Mouse (Mus musculus): ENCODE measurements at regions not wholly inside any gene's neighbourhood (a gene's known extent, or its start where the extent isn't known, plus 50 kb on each side); places are given as distances from the start of the nearest gene placed in this dataset.

- no peak overlapping the region for H3K9ac ChIP-seq (ENCODE audit: low read length)
- H3K4me1 ChIP-seq (ENCODE audit: control insufficient read depth, insufficient read depth, low read length), result no peaks in the 10 kb centered on the region
- no peak overlapping the region for H3K4me2 ChIP-seq (ENCODE audit: low read depth, low read length)
- ATAC-seq (replicated peaks; ENCODE audit: extremely low read depth, insufficient read depth, low FRiP score), result no peak
- no peak overlapping the region for H3K4me3 ChIP-seq (ENCODE audit: low read length)
- no peaks in the 10 kb centered on the region for H3K36me3 ChIP-seq (ENCODE audit: control insufficient read depth, insufficient read depth)
- H3K27ac ChIP-seq (ENCODE audit: low read length), result no peak overlapping the region
- 68% methylated on average over 4 of the region's 4 CpGs for WGBS
- no peaks in the 10 kb centered on the region for H3K27me3 ChIP-seq (ENCODE audit: control insufficient read depth, insufficient read depth, low read length)
- H3K9me3 ChIP-seq (replicated peaks; ENCODE audit: control insufficient read depth, low read length), result no peaks in the 10 kb centered on the region
Measured at GRCm38 (mm10) chr16:69992715-69993114, 129.2 kb upstream of the Speer2 start.

GRCm38 (mm10) chr16:70006863-70007262 is 143.3 kb upstream of the Speer2 start:
- no peak for ATAC-seq (replicated peaks; ENCODE audit: extremely low read depth, insufficient read depth, low FRiP score)
- WGBS, result 76% methylated on average over 2 of the region's 2 CpGs

GRCm38 (mm10) chr16:70016980-70017379 is 153.4 kb upstream of the Speer2 start:
- H3K36me3 ChIP-seq (ENCODE audit: control insufficient read depth, insufficient read depth), result no peaks in the 10 kb centered on the region
- no peak for ATAC-seq (replicated peaks; ENCODE audit: extremely low read depth, insufficient read depth, low FRiP score)
- H3K4me1 ChIP-seq (ENCODE audit: control insufficient read depth, insufficient read depth, low read length), result no peaks in the 10 kb centered on the region
- no peak overlapping the region for H3K9ac ChIP-seq (ENCODE audit: low read length)
- no peaks in the 10 kb centered on the region for H3K27me3 ChIP-seq (ENCODE audit: control insufficient read depth, insufficient read depth, low read length)
- no peak overlapping the region for H3K4me3 ChIP-seq (ENCODE audit: low read length)
- no peak overlapping the region for H3K4me2 ChIP-seq (ENCODE audit: low read depth, low read length)
- H3K27ac ChIP-seq (ENCODE audit: low read length), result no peak overlapping the region
- H3K9me3 ChIP-seq (replicated peaks; ENCODE audit: control insufficient read depth, low read length), result no peaks in the 10 kb centered on the region
- 89% methylated on average over 1 of the region's 1 CpGs for WGBS

More at GRCm38 (mm10) chr16:70006863-70007262, 143.3 kb upstream of the Speer2 start:
- Histone ChIP-seq H3K36me3 (ENCODE audit: control insufficient read depth, insufficient read depth) (no peaks in the 10 kb centered on the region), H3K4me3 (ENCODE audit: low read length) (no peak overlapping the region), H3K9ac (ENCODE audit: low read length) (no peak overlapping the region), H3K27me3 (ENCODE audit: control insufficient read depth, insufficient read depth, low read length) (no peaks in the 10 kb centered on the region), H3K27ac (ENCODE audit: low read length) (no peak overlapping the region), H3K4me2 (ENCODE audit: low read depth, low read length) (no peak overlapping the region), H3K9me3 (replicated peaks; ENCODE audit: control insufficient read depth, low read length) (no peaks in the 10 kb centered on the region), H3K4me1 (ENCODE audit: control insufficient read depth, insufficient read depth, low read length) (no peaks in the 10 kb centered on the region)

GRCm38 (mm10) chr16:70019564-70019963 is 156.0 kb upstream of the Speer2 start:
- Histone ChIP-seq H3K36me3 (ENCODE audit: control insufficient read depth, insufficient read depth) (no peaks in the 10 kb centered on the region), H3K27me3 (ENCODE audit: control insufficient read depth, insufficient read depth, low read length) (no peaks in the 10 kb centered on the region), H3K4me2 (ENCODE audit: low read depth, low read length) (no peak overlapping the region), H3K4me3 (ENCODE audit: low read length) (no peak overlapping the region), H3K4me1 (ENCODE audit: control insufficient read depth, insufficient read depth, low read length) (no peaks in the 10 kb centered on the region), H3K27ac (ENCODE audit: low read length) (no peak overlapping the region), H3K9me3 (replicated peaks; ENCODE audit: control insufficient read depth, low read length) (no peaks in the 10 kb centered on the region), H3K9ac (ENCODE audit: low read length) (no peak overlapping the region)
- no peak for ATAC-seq (replicated peaks; ENCODE audit: extremely low read depth, insufficient read depth, low FRiP score)
- WGBS, result 78% methylated on average over 2 of the region's 2 CpGs

- no peak for ATAC-seq (replicated peaks; ENCODE audit: extremely low read depth, insufficient read depth, low FRiP score)
- Histone ChIP-seq H3K4me3 (ENCODE audit: low read length) (no peak overlapping the region), H3K27ac (ENCODE audit: low read length) (no peak overlapping the region), H3K4me1 (ENCODE audit: control insufficient read depth, insufficient read depth, low read length) (no peaks in the 10 kb centered on the region), H3K4me2 (ENCODE audit: low read depth, low read length) (no peak overlapping the region), H3K9me3 (replicated peaks; ENCODE audit: control insufficient read depth, low read length) (no peaks in the 10 kb centered on the region), H3K27me3 (ENCODE audit: control insufficient read depth, insufficient read depth, low read length) (no peaks in the 10 kb centered on the region), H3K36me3 (ENCODE audit: control insufficient read depth, insufficient read depth) (no peaks in the 10 kb centered on the region), H3K9ac (ENCODE audit: low read length) (no peak overlapping the region)
- 73% methylated on average over 7 of the region's 7 CpGs for WGBS
Measured at GRCm38 (mm10) chr16:70021436-70021835, 157.9 kb upstream of the Speer2 start.

GRCm38 (mm10) chr16:70028649-70029048 is 165.1 kb upstream of the Speer2 start:
- Histone ChIP-seq H3K9me3 (replicated peaks; ENCODE audit: control insufficient read depth, low read length) (no peaks in the 10 kb centered on the region), H3K36me3 (ENCODE audit: control insufficient read depth, insufficient read depth) (no peaks in the 10 kb centered on the region), H3K27ac (ENCODE audit: low read length) (no peak overlapping the region), H3K4me2 (ENCODE audit: low read depth, low read length) (no peak overlapping the region), H3K4me1 (ENCODE audit: control insufficient read depth, insufficient read depth, low read length) (no peaks in the 10 kb centered on the region), H3K4me3 (ENCODE audit: low read length) (no peak overlapping the region), H3K27me3 (ENCODE audit: control insufficient read depth, insufficient read depth, low read length) (no peaks in the 10 kb centered on the region), H3K9ac (ENCODE audit: low read length) (no peak overlapping the region)
- 73% methylated on average over 13 of the region's 13 CpGs for WGBS
- no peak for ATAC-seq (replicated peaks; ENCODE audit: extremely low read depth, insufficient read depth, low FRiP score)

- no peaks in the 10 kb centered on the region for H3K9me3 ChIP-seq (replicated peaks; ENCODE audit: control insufficient read depth, low read length)
- no peak overlapping the region for H3K4me2 ChIP-seq (ENCODE audit: low read depth, low read length)
- no peaks in the 10 kb centered on the region for H3K4me1 ChIP-seq (ENCODE audit: control insufficient read depth, insufficient read depth, low read length)
- H3K27ac ChIP-seq (ENCODE audit: low read length), result no peak overlapping the region
- no peak for ATAC-seq (replicated peaks; ENCODE audit: extremely low read depth, insufficient read depth, low FRiP score)
- H3K4me3 ChIP-seq (ENCODE audit: low read length), result no peak overlapping the region
- no peaks in the 10 kb centered on the region for H3K27me3 ChIP-seq (ENCODE audit: control insufficient read depth, insufficient read depth, low read length)
- no peaks in the 10 kb centered on the region for H3K36me3 ChIP-seq (ENCODE audit: control insufficient read depth, insufficient read depth)
- H3K9ac ChIP-seq (ENCODE audit: low read length), result no peak overlapping the region
Measured at GRCm38 (mm10) chr16:70045547-70045946, 182.0 kb upstream of the Speer2 start.

- H3K27ac ChIP-seq (ENCODE audit: low read length), result no peak overlapping the region
- H3K9me3 ChIP-seq (replicated peaks; ENCODE audit: control insufficient read depth, low read length), result no peaks in the 10 kb centered on the region
- WGBS, result 70% methylated on average over 4 of the region's 4 CpGs
- H3K27me3 ChIP-seq (ENCODE audit: control insufficient read depth, insufficient read depth, low read length), result no peaks in the 10 kb centered on the region
- H3K4me3 ChIP-seq (ENCODE audit: low read length), result no peak overlapping the region
- no peak overlapping the region for H3K9ac ChIP-seq (ENCODE audit: low read length)
- no peak for ATAC-seq (replicated peaks; ENCODE audit: extremely low read depth, insufficient read depth, low FRiP score)
- H3K4me1 ChIP-seq (ENCODE audit: control insufficient read depth, insufficient read depth, low read length), result no peaks in the 10 kb centered on the region
- no peaks in the 10 kb centered on the region for H3K36me3 ChIP-seq (ENCODE audit: control insufficient read depth, insufficient read depth)
- no peak overlapping the region for H3K4me2 ChIP-seq (ENCODE audit: low read depth, low read length)
Measured at GRCm38 (mm10) chr16:70046009-70046408, 182.5 kb upstream of the Speer2 start.

- WGBS, result 72% methylated on average over 2 of the region's 2 CpGs
- H3K27me3 ChIP-seq (ENCODE audit: control insufficient read depth, insufficient read depth, low read length), result no peaks in the 10 kb centered on the region
- no peak for ATAC-seq (replicated peaks; ENCODE audit: extremely low read depth, insufficient read depth, low FRiP score)
- H3K27ac ChIP-seq (ENCODE audit: low read length), result no peak overlapping the region
- no peak overlapping the region for H3K4me3 ChIP-seq (ENCODE audit: low read length)
- no peak overlapping the region for H3K9ac ChIP-seq (ENCODE audit: low read length)
- H3K36me3 ChIP-seq (ENCODE audit: control insufficient read depth, insufficient read depth), result no peaks in the 10 kb centered on the region
- H3K9me3 ChIP-seq (replicated peaks; ENCODE audit: control insufficient read depth, low read length), result no peaks in the 10 kb centered on the region
- H3K4me2 ChIP-seq (ENCODE audit: low read depth, low read length), result no peak overlapping the region
- H3K4me1 ChIP-seq (ENCODE audit: control insufficient read depth, insufficient read depth, low read length), result no peaks in the 10 kb centered on the region
Measured at GRCm38 (mm10) chr16:70049850-70050249, 186.3 kb upstream of the Speer2 start.

- no peak overlapping the region for H3K4me2 ChIP-seq (ENCODE audit: low read depth, low read length)
- no peaks in the 10 kb centered on the region for H3K9me3 ChIP-seq (replicated peaks; ENCODE audit: control insufficient read depth, low read length)
- no peak overlapping the region for H3K9ac ChIP-seq (ENCODE audit: low read length)
- WGBS, result 88% methylated on average over 4 of the region's 4 CpGs
- no peaks in the 10 kb centered on the region for H3K36me3 ChIP-seq (ENCODE audit: control insufficient read depth, insufficient read depth)
- H3K4me3 ChIP-seq (ENCODE audit: low read length), result no peak overlapping the region
- H3K27me3 ChIP-seq (ENCODE audit: control insufficient read depth, insufficient read depth, low read length), result no peaks in the 10 kb centered on the region
- no peaks in the 10 kb centered on the region for H3K4me1 ChIP-seq (ENCODE audit: control insufficient read depth, insufficient read depth, low read length)
- ATAC-seq (replicated peaks; ENCODE audit: extremely low read depth, insufficient read depth, low FRiP score), result no peak
- H3K27ac ChIP-seq (ENCODE audit: low read length), result no peak overlapping the region
Measured at GRCm38 (mm10) chr16:70071471-70071870, 207.9 kb upstream of the Speer2 start.

Measured in heart, embryonic 16.5 days (tissue).